Mouse (Mus musculus) hindbrain, embryonic 14.5 days (tissue): ENCODE data around the gene Apoh. TPM values are rescaled to one million over a fixed set of nuclear protein-coding genes. Genes with fewer than 3 reads are reported as not detected.

Experiments used
- ATAC-seq: fragments of 200-750 bp; cut with Nextera tagmentation; 2 replicates; pipeline ENCODE4 v1.8.0; 2017; ENCODE audit warnings: moderate number of reproducible peaks, mild to moderate bottlenecking, moderate TSS enrichment, moderate library complexity; ENCODE audit not compliant: low FRiP score
- DNase-seq: peaks from one replicate; pipeline ENCODE4 v3.0.0-alpha.2; 2015; ENCODE audit warnings: low spot score
- H3K27ac ChIP-seq: fragments of 300-500 bp; sonication (generic); 2 replicates; pipeline ENCODE4 v1.5.1; 2014; ENCODE audit warnings: mild to moderate bottlenecking, moderate library complexity
- H3K27me3 ChIP-seq: fragments of 300-500 bp; sonication (generic); 2 replicates; pipeline ENCODE4 v1.6.1; 2014; ENCODE audit warnings: mild to moderate bottlenecking, low read length, mixed read lengths; ENCODE audit not compliant: control insufficient read depth, insufficient read depth
- H3K36me3 ChIP-seq: fragments of 300-500 bp; sonication (generic); replicated peaks from 2 replicates; pipeline ENCODE4 v1.6.1; 2014; ENCODE audit not compliant: control insufficient read depth, insufficient read depth
- H3K4me1 ChIP-seq: fragments of 300-500 bp; sonication (generic); replicated peaks from 2 replicates; pipeline ENCODE4 v1.6.1; 2014; ENCODE audit warnings: antibody characterized with exemption, low read length, mixed read lengths; ENCODE audit not compliant: control insufficient read depth, insufficient read depth
- H3K4me2 ChIP-seq: fragments of 300-500 bp; sonication (generic); replicated peaks from 2 replicates; pipeline ENCODE4 v1.6.1; 2014; ENCODE audit warnings: mild to moderate bottlenecking, moderate library complexity
- H3K4me3 ChIP-seq: fragments of 300-500 bp; sonication (generic); replicated peaks from 2 replicates; pipeline ENCODE4 v1.5.1; 2014; ENCODE audit warnings: mild to moderate bottlenecking, low read length
- H3K9ac ChIP-seq: fragments of 300-500 bp; sonication (generic); 2 replicates; pipeline ENCODE4 v1.6.1; 2014
- H3K9me3 ChIP-seq: fragments of 300-500 bp; sonication (generic); 2 replicates; pipeline ENCODE4 v1.6.1; 2016; ENCODE audit warnings: low read length; ENCODE audit not compliant: control insufficient read depth
- WGBS: fragments of 180-500 bp; shearing (Covaris S2); extraction: QIAGEN DNeasy Blood & Tissue Kit; methylation state at CpG from one replicate; pipeline ENCODE4 v1.1.7; 2014; 5-methylcytosine and 5-hydroxymethylcytosine counted together
- polyA plus RNA-seq: library from polyadenylated mRNA; unstranded; fragments of >200 nt; fragmentation: Nextera tagmentation; extraction: Ambion mirVana; gene quantifications from 2 replicates; pipeline ENCODE4 v1.2.1, GENCODE M21; 2014

The Apoh gene
- polyA plus RNA-seq, 1 experiment from 2014 or later: 0.59 TPM

DNA sequence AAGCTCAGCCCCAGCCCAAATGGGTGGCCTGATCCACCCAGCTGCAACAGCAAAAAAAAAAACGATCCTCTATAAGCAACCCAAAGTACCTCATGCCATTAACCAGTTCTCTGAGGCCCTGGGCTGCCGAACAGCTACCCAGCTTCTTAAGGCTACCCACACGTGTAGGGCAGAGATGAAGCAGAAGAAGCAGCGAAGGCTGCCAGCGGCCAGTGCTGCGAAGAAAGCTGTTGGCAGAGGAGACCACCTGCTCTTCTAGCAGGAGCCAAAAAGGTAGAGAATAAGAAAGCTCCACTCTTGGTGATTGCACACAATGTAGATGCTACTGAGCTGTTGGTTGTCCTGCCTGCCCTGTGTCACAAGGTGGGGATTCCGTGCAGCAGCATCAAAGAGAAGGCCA, 80.1 kb downstream of the Apoh start:
- DNase-seq (no peak), ATAC-seq (no peak)
- peaks cover 13% of the 10 kb centered on the region; the same call in 1 of the 2 replicates for H3K4me1 ChIP-seq
- H3K27ac ChIP-seq: no peak overlapping the region
- no peak overlapping the region for H3K4me3 ChIP-seq
- H3K4me2 ChIP-seq: no peak overlapping the region
- H3K27me3 ChIP-seq: no peaks in the 10 kb centered on the region
- H3K9me3 ChIP-seq: no peaks in the 10 kb centered on the region
- WGBS: 49% methylated on average over 7 of the region's 7 CpGs
- H3K9ac ChIP-seq: no peak overlapping the region
- H3K36me3 ChIP-seq: no peaks in the 10 kb centered on the region

DNA sequence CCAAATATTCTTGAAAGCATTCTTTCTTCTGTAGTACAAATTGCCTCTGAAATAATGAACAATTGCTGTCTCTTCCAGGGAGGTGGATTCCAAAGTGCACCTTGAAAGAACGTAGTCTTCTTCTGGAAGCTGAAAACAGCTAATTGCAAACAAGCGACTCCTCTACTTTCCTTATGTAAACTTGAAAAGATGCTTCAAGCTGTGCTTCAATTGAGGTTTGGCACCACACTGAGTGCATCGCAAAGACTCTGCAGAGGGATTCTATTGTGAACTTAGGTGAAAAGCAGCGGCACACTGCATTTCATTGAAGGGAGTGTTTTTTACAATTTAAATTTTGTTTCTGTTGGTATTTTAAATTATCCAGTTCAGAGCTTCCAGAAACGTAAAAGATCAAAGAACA, 81.0 kb downstream of the Apoh start:
- 1% methylated on average over 5 of the region's 5 CpGs for WGBS
- no peak for ATAC-seq
- H3K4me1 ChIP-seq: peaks cover 13% of the 10 kb centered on the region; the same call in 1 of the 2 replicates
- peak; percentile 38 for DNase-seq
- peak overlapping the region; percentile 65; the same call in 1 of the 2 replicates for H3K9ac ChIP-seq
- H3K27me3 ChIP-seq: no peaks in the 10 kb centered on the region
- no peaks in the 10 kb centered on the region for H3K9me3 ChIP-seq
- H3K4me3 ChIP-seq: peak overlapping the region; percentile 72
- H3K27ac ChIP-seq: no peak overlapping the region
- H3K4me2 ChIP-seq: peak overlapping the region; percentile 73
- no peaks in the 10 kb centered on the region for H3K36me3 ChIP-seq

DNA sequence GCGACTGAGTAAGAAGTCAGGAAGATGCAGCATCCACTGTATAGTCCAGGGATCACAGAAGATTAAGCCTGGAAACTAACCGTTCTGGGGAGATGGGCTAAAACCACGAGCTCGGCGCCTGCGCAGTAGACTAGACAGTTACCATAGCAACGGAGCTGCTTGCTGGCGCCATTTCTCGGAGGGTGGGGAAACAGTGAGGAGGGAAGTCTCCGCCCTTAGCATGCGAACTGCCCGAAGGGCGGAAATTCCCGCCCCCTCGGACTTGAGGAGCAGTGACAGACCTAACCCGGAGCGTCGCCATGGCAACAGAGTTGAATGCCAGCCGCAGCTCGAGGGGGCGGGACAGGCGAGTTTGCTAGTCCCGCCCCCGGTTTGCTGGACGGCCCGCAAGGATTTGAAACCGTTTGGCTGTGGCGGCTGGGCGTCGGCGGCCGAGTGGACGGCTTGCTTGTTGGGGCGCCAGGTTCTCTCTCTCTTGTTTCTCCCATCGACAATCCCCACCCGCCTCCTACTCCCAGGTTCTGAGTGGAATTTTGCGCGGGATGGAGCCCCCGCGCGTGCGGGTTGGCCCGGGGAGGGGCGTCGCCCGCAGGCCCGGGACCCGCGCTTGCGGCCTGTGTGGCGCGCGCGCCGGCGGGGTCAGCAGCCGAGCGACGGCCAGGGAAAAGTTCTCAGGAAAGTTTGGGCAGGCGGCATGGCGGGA, 81.9 kb downstream of the Apoh start, which contains the start of gene Cep112:
Cep112 (plus strand) TSS at position 304 of the 703 bp plus-strand sequence.
- 0 out of 2 replicates have a peak within 1 kb of the TSS, but pooled peaks have one; percentile 45 for H3K27ac ChIP-seq
- peak within 1 kb of the TSS; percentile 72 for H3K4me3 ChIP-seq
- DNase-seq (peak; percentile 99), ATAC-seq (peak; percentile 95)
- H3K9me3 ChIP-seq: no peaks in the 10 kb centered on the region
- peak within 1 kb of the TSS; percentile 65 for H3K9ac ChIP-seq
- peak within 1 kb of the TSS; percentile 73 for H3K4me2 ChIP-seq
- H3K27me3 ChIP-seq: no peaks in the 10 kb centered on the region
- under 1% methylated on average over 61 of the region's 61 CpGs for WGBS
- no peaks in the 10 kb centered on the region for H3K36me3 ChIP-seq
- H3K4me1 ChIP-seq: peaks cover 13% of the 10 kb centered on the region; the same call in 1 of the 2 replicates

DNA sequence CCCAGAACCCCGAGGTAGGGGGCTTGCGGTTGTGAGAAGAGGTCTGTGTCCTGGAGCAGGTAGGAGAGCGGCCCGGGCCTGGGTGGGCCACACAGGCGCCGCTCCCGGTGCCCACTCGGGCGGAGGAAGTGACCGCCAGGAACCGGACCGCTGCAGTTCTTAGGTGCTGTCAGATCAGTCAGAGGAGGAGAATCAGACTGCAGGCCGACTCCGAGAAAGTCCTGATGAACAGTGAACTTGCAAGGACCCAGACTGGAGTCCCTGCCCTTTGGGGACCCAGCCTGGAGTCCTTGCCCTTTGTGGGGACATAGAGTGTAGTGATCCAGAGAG, 82.4 kb downstream of the Apoh start:
- peaks cover 13% of the 10 kb centered on the region; the same call in 1 of the 2 replicates for H3K4me1 ChIP-seq
- no peak for DNase-seq
- H3K36me3 ChIP-seq: no peaks in the 10 kb centered on the region
- no peak overlapping the region for H3K27ac ChIP-seq
- ATAC-seq: peak; percentile 52; the same call in 1 of the 2 replicates
- peak overlapping the region; percentile 72 for H3K4me3 ChIP-seq
- H3K4me2 ChIP-seq: peak overlapping the region; percentile 73
- H3K9ac ChIP-seq: peak overlapping the region; percentile 65
- H3K27me3 ChIP-seq: no peaks in the 10 kb centered on the region
- H3K9me3 ChIP-seq: no peaks in the 10 kb centered on the region
- 7% methylated on average over 14 of the region's 14 CpGs for whole genome bisulfite sequencing

DNA sequence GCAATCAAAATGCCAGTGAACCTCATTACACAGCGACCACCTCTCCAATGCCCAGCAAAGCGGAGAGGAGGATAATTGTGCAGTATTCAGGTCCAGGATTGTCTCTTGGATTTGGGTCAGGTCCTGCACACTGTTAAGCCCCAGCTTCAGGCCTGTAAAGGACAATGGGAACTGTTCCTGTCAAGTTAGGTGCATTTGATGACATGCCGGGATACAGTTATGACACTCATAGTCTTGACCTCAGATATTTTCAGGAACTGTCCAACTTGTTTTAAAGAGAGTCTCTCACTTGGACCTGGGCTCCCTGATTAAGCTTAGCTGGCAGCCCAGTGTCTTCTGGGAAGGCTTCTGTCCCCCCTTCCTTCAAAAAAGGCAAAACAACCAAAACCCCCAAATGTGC, 82.9 kb downstream of the Apoh start:
- ATAC-seq (no peak), DNase-seq (no peak)
- no peaks in the 10 kb centered on the region for H3K36me3 ChIP-seq
- peak overlapping the region; percentile 72; the same call in 1 of the 2 replicates for H3K4me3 ChIP-seq
- no peak overlapping the region for H3K9ac ChIP-seq
- peak overlapping the region; percentile 73 for H3K4me2 ChIP-seq
- H3K27me3 ChIP-seq: no peaks in the 10 kb centered on the region
- H3K9me3 ChIP-seq: no peaks in the 10 kb centered on the region
- 94% methylated on average over 3 of the region's 3 CpGs for WGBS
- H3K27ac ChIP-seq: no peak overlapping the region
- peaks cover 13% of the 10 kb centered on the region; the same call in 1 of the 2 replicates for H3K4me1 ChIP-seq

DNA sequence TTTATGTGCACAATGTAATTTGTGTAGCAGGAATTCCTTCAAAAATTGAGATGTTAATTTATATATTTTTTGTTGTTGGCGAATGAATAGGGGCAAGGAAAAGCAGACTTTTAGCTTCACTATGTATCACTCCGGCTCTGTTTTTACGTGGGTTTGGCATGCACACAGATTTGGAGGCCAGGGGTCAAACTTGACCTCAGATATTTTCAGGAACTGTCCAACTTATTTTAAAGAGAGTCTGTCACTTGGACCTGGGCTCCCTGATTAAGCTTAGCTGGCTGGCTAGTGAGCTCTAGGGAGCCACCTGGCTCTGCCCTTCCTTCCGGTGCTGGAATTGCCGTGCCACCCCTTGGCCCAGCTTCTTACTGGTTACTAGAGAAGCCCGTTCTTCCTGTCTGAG, 84.0 kb downstream of the Apoh start:
- no peaks in the 10 kb centered on the region for H3K9me3 ChIP-seq
- peaks cover 13% of the 10 kb centered on the region; the same call in 1 of the 2 replicates for H3K4me1 ChIP-seq
- DNase-seq (no peak), ATAC-seq (no peak)
- H3K27me3 ChIP-seq: no peaks in the 10 kb centered on the region
- H3K27ac ChIP-seq: no peak overlapping the region
- no peak overlapping the region for H3K4me2 ChIP-seq
- H3K4me3 ChIP-seq: no peak overlapping the region
- WGBS: 53% methylated on average over 6 of the region's 6 CpGs
- H3K9ac ChIP-seq: no peak overlapping the region
- no peaks in the 10 kb centered on the region for H3K36me3 ChIP-seq

DNA sequence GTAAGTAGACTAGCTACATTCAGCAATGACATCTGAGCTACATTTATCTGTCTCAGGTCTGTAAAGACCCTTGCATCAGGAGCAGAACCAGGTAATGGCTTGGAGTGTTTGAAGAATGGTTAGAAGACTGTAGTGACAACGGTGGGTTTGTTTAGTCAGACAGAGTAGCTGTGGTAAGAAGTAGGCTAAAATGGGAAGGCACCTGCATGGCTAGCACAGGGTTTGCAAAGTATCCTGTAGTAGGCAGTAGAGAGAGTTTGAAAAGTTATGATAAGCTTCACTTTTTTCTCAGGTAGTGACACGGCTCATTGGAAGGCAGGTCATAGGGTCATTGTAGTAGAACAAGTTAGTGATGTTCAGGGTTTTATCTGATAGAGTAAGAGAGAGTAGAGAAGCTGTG, 85.9 kb downstream of the Apoh start:
- WGBS: 94% methylated on average over 2 of the region's 2 CpGs
- no peak overlapping the region for H3K4me2 ChIP-seq
- ATAC-seq: no peak
- H3K27ac ChIP-seq: no peak overlapping the region
- H3K27me3 ChIP-seq: no peaks in the 10 kb centered on the region
- DNase-seq: no peak
- H3K36me3 ChIP-seq: no peaks in the 10 kb centered on the region
- H3K9ac ChIP-seq: no peak overlapping the region
- peaks cover 7% of the 10 kb centered on the region; the same call in 1 of the 2 replicates for H3K4me1 ChIP-seq
- H3K9me3 ChIP-seq: no peaks in the 10 kb centered on the region
- no peak overlapping the region for H3K4me3 ChIP-seq

DNA sequence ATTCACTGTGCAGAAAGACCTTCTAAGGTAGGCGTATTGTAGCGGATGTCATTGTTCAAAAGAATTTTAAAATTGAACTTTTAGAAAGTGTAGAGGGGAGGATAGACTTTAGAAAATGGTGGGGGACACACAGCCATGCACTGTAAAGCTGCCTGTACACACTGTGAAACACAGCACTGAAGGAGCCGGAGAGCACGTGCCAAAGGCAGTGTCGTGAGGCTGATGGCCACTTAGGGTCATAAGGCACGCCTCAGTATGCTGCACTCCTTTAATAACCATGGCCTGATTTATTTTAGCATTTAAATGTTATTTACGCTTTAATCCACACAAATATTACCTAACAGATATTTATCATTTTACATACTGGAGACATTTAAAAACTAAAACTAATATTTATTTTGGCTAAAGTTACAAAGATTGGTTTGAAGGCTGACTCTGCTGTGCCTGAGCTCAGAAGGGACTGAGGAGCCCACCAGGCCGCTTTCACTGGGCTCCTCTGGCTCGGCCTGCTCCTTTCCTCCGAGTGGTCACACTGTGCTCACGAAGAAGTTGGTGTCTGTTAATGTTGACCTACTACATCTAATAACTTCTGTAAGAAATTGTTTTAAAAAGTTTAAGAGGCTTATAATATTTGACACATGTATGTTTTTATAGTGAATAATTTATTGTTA, 100.9 kb downstream of the Apoh start:
- Histone ChIP-seq H3K9ac (no peak overlapping the region), H3K27ac (no peak overlapping the region), H3K4me3 (no peak overlapping the region), H3K9me3 (no peaks in the 10 kb centered on the region), H3K36me3 (no peaks in the 10 kb centered on the region), H3K4me1 (no peaks in the 10 kb centered on the region), H3K27me3 (no peaks in the 10 kb centered on the region), H3K4me2 (no peak overlapping the region)
- no peak for ATAC-seq
- DNase-seq: no peak
- 81% methylated on average over 11 of the region's 11 CpGs for WGBS

DNA sequence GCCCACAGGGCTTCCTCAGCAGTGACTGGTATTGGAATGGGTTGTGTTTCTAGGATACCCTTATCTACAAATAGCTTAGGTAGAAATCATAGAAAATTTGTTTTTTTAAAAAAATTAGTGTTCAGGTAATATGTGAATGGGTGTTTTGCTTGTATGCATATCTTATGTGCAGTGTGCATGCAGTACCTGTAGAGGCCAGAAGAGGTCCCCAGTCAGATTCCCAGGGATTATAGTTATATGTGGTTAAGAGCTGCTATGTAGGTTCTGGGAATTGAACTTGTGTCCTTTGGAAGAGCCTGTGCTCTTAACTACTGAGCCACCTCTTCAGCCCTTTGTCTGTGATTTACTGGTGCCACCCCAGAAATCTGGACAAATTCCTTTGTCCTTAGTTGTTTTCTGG, 104.0 kb downstream of the Apoh start:
- Histone ChIP-seq H3K4me1 (no peaks in the 10 kb centered on the region), H3K27ac (no peak overlapping the region), H3K9me3 (peaks cover 7% of the 10 kb centered on the region; the same call in 1 of the 2 replicates), H3K27me3 (no peaks in the 10 kb centered on the region), H3K4me3 (no peak overlapping the region), H3K4me2 (no peak overlapping the region), H3K36me3 (no peaks in the 10 kb centered on the region), H3K9ac (no peak overlapping the region)
- DNase-seq (no peak), ATAC-seq (no peak)
